Mouse (Mus musculus) natural killer cell, adult 2 months (primary cell): ENCODE measurements around the gene 9030612E09Rik.

Source experiments
- DNase-seq, 2 experiments: peaks; one replicate each; pipeline ENCODE4 v3.0.0; 2022; ENCODE audit warnings: low spot score in 2 of 2

Gene 9030612E09Rik

DNA sequence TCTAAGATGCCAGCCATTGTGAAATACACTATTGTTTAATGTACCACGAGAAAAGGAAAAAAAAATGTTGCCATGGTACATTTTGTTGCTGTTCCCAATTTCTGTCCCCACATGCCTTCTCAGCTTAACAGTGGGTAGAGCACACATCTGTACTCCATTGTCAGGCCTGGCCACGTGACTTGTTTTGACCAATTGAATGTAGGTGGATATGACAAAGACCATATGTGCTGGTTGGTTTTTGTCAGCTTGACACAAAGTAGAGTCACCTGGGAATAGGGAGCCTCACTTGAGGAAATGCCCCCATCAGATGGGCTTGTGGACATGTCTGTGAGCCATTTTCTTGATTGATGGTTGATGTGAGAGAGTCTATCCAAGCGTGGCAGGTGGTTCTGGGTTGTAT is 29.4 kb downstream of the 9030612E09Rik start:
- no peak for DNase-seq

DNA sequence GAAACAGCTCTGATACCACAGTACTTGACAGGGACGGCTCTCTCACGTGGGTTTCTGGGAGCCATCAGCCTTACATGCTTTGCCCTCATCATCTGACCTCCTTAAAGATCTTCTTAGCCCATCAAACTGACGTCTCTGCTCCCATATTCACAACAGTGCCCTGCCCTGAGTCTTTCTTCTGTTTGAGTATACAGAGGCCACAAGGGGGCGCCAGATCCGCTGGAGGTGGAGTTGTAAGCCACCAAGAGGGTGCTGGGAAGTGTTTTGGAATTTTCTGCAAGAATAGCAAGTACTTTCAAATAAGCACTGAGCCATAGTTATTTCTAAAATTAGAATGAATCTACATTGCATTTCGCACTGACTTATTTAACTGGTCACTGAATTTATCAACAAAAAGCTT is 37.4 kb downstream of the 9030612E09Rik start:
- peak; percentile 18 to 58 for DNase-seq

GRCm38 (mm10) chr10:43217361-43217900 is 42.9 kb downstream of the 9030612E09Rik start:
- no peak for DNase-seq

GRCm38 (mm10) chr10:43220479-43220878 is 46.0 kb downstream of the 9030612E09Rik start:
- no peak for DNase-seq

DNA sequence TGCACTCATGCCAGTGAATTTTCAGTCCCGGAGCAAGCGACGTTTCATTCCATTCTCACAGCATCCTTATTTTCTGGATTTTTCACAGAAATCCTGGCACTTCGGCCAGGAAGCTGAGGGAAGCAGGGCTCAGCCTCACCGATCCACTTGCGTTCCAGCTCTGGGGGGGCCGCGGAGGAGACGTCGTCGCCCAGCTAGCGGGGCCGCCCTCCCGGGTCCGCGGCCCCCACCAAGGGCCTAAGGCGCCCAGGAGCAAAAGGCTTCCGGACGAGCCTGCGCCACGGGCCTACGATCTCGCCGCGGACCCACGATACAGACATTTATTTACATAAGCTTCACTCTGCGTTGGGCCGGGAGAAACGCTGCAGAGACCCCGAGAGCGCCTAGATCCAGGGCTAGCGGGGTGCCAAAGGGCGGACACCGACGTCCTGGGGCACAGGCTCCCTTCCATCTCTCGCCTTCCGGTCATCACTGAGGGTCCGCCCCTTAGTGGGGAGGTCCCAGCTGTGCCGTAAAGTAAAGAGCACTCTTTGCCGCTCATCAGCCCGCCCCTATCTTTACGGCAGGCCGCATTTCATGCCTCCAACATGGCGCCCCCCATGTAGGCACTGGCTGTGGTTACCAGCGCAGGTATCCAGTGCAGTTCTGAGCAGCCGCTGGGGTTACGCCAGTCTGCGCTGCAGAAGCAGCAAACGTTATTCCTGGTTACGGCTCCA is 46.6 kb downstream of the 9030612E09Rik start, which contains the start of gene Pdss2:
TSS of gene Pdss2 (plus strand) at position 577 of the 716 bp plus-strand sequence.
- peak; percentile 87 to 89 for DNase-seq

DNA sequence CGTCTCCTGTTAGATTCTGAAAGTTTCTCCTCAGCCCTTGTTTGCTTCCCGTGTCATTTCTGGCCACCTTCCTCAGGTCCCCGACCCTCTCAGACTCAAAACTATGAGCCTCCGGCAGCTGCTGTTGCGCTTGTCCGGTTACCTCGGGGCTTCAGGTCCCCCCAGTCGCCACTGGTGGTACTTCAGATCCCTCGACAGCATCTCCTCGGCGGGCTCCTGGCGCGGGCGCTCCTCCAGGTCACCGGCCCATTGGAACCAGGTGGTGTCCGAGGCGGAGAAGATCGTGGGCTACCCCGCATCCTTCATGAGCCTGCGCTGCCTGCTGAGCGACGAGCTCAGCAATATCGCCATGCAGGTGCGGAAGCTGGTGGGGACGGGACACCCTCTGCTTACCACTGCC is 47.2 kb downstream of the 9030612E09Rik start:
- DNase-seq = no peak

DNA sequence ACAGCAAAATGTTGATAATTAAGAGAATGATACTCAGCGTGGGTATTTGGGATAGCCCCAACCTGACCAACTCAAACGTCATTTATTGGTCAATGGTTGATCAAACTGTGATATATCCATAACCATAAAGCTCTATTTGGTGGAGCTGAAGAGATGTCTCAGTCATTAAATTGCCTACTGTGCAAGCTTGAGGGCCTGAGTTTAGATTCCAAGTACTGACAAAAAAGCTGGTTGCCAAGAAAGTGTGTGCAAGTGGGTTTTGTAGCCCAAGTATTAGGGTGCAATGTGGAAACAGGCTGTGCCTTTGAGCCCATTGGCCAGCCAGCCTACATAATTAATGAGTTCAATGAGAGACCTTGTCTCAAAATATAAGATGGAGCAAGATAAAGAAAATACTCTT is 48.9 kb downstream of the 9030612E09Rik start:
- no peak for DNase-seq
